Mouse (Mus musculus): ENCODE measurements at regions not wholly inside any gene's neighbourhood (a gene's known extent, or its start where the extent isn't known, plus 50 kb on each side); places are given as distances from the start of the nearest gene placed in this dataset.

- no peak overlapping the region for H3K4me3 ChIP-seq
- H3K27me3 ChIP-seq, result no peaks in the 10 kb centered on the region
- H3K27ac ChIP-seq, result no peak overlapping the region
- 0 out of 2 replicates have a peak, but pooled peaks cover 2% of the 10 kb centered on the region for H3K4me1 ChIP-seq
- no peak overlapping the region for H3K4me2 ChIP-seq (replicated peaks)
- no peaks in the 10 kb centered on the region for H3K36me3 ChIP-seq
- H3K9ac ChIP-seq, result no peak overlapping the region
- H3K9me3 ChIP-seq, result no peaks in the 10 kb centered on the region
- 41% methylated on average over 8 of the region's 8 CpGs for WGBS
- ATAC-seq (ENCODE audit: insufficient number of reproducible peaks, insufficient read depth, low FRiP score, low TSS enrichment), result no peak
Observed at GRCm38 (mm10) chr3:118443742-118444332, 118.1 kb upstream of the Dpyd start.

DNA sequence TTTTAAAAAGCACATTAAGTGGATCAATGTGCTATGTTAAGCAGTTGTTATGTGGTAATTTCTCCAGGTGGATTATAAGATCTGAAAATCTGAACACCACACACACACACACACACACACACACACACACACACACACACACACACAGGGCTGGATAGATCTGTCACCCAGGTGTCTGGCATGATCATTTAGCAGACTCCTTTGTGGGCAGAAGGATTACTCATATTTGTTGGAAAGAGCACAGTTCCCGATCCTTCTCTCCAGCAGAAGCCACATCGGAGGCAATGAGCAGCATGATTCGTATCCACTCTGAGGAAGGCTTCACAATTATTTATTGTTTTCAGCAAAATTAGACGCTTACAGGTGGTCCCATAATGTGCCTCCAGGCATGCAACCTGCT is 116.6 kb upstream of the Dpyd start:
- H3K4me3 ChIP-seq, result no peak overlapping the region
- no peaks in the 10 kb centered on the region for H3K27me3 ChIP-seq
- no peak overlapping the region for H3K27ac ChIP-seq
- WGBS, result 83% methylated on average over 4 of the region's 4 CpGs
- ATAC-seq (ENCODE audit: insufficient number of reproducible peaks, insufficient read depth, low FRiP score, low TSS enrichment), result no peak
- H3K9me3 ChIP-seq, result no peaks in the 10 kb centered on the region
- H3K36me3 ChIP-seq, result no peaks in the 10 kb centered on the region
- 0 out of 2 replicates have a peak, but pooled peaks cover 2% of the 10 kb centered on the region for H3K4me1 ChIP-seq
- no peak overlapping the region for H3K9ac ChIP-seq
- no peak overlapping the region for H3K4me2 ChIP-seq (replicated peaks)

DNA sequence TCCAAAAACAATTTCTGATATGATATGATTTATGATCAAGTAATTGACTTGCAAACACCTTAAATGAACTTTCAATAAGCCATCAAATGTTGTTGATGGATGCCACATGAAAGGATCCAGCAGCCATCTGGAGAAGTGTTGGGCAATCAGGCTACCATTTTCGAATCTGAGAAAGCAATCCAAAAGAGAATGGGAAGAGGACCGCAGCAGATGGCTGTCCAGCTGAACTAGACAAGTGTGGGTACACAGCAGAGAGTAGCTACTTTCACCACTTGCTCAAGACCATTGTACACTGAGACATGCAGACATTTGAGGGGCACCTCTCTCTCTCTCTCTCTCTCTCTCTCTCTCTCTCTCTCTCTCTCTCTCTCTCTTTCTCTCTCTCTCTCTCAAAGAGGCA is 102.3 kb upstream of the Dpyd start:
- Histone ChIP-seq H3K4me3 (no peak overlapping the region), H3K27me3 (no peaks in the 10 kb centered on the region), H3K9me3 (no peaks in the 10 kb centered on the region), H3K27ac (no peak overlapping the region), H3K4me2 (replicated peaks) (no peak overlapping the region), H3K4me1 (no peaks in the 10 kb centered on the region), H3K36me3 (no peaks in the 10 kb centered on the region), H3K9ac (no peak overlapping the region)
- WGBS, result 80% methylated on average over 2 of the region's 2 CpGs
- ATAC-seq (ENCODE audit: insufficient number of reproducible peaks, insufficient read depth, low FRiP score, low TSS enrichment), result no peak

- WGBS, result 93% methylated on average over 2 of the region's 2 CpGs
- H3K27me3 ChIP-seq, result no peaks in the 10 kb centered on the region
- H3K9ac ChIP-seq, result no peak overlapping the region
- no peak overlapping the region for H3K4me3 ChIP-seq
- H3K9me3 ChIP-seq, result no peaks in the 10 kb centered on the region
- no peak overlapping the region for H3K27ac ChIP-seq
- H3K4me1 ChIP-seq, result no peaks in the 10 kb centered on the region
- no peaks in the 10 kb centered on the region for H3K36me3 ChIP-seq
- H3K4me2 ChIP-seq (replicated peaks), result no peak overlapping the region
- ATAC-seq (ENCODE audit: insufficient number of reproducible peaks, insufficient read depth, low FRiP score, low TSS enrichment), result no peak
Observed at GRCm38 (mm10) chr3:118465611-118466010, 96.3 kb upstream of the Dpyd start.

DNA sequence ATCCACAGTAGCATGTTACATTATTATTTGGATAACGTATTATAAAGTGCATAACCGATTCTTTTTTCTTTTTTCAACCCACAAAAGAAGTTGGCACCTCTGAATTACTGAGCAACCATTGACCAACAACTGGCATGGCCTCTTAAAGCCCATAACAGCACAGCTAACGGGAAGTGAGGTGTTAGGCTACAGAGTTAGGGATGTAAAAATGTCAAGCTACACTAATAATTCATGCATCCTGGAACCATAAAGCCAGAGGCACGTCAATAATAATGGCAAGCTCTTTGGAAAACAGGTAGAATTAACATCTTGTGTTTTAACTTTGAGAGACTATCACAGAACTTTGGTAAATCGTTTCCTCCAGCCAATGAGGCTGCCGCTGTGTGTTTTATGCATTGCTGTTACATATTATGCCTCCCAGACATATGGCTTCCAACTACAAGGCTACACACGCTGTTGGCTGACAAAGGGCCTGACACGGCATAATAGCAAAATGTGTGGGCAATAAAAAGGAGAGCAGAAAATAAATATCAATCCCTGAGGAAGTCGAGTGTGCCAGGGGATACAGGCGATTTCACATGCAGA is 89.6 kb upstream of the Dpyd start:
- Histone ChIP-seq H3K4me1 (no peaks in the 10 kb centered on the region), H3K36me3 (no peaks in the 10 kb centered on the region), H3K9ac (no peak overlapping the region), H3K27ac (no peak overlapping the region), H3K27me3 (no peaks in the 10 kb centered on the region), H3K4me2 (replicated peaks) (no peak overlapping the region), H3K4me3 (no peak overlapping the region), H3K9me3 (no peaks in the 10 kb centered on the region)
- no peak for ATAC-seq (ENCODE audit: insufficient number of reproducible peaks, insufficient read depth, low FRiP score, low TSS enrichment)
- WGBS, result 75% methylated on average over 10 of the region's 10 CpGs

- no peaks in the 10 kb centered on the region for H3K27me3 ChIP-seq
- no peak for ATAC-seq (ENCODE audit: insufficient number of reproducible peaks, insufficient read depth, low FRiP score, low TSS enrichment)
- no peaks in the 10 kb centered on the region for H3K4me1 ChIP-seq
- no peak overlapping the region for H3K9ac ChIP-seq
- H3K4me3 ChIP-seq, result no peak overlapping the region
- WGBS, result 89% methylated on average over 8 of the region's 8 CpGs
- no peak overlapping the region for H3K27ac ChIP-seq
- no peak overlapping the region for H3K4me2 ChIP-seq (replicated peaks)
- H3K36me3 ChIP-seq, result no peaks in the 10 kb centered on the region
- no peaks in the 10 kb centered on the region for H3K9me3 ChIP-seq
Observed at GRCm38 (mm10) chr3:118478065-118478464, 83.9 kb upstream of the Dpyd start.

GRCm38 (mm10) chr3:118480515-118481248 is 81.2 kb upstream of the Dpyd start:
- Histone ChIP-seq H3K4me1 (no peaks in the 10 kb centered on the region), H3K9me3 (no peaks in the 10 kb centered on the region), H3K4me2 (replicated peaks) (no peak overlapping the region), H3K27ac (no peak overlapping the region), H3K4me3 (no peak overlapping the region), H3K27me3 (no peaks in the 10 kb centered on the region), H3K9ac (no peak overlapping the region), H3K36me3 (no peaks in the 10 kb centered on the region)
- ATAC-seq (ENCODE audit: insufficient number of reproducible peaks, insufficient read depth, low FRiP score, low TSS enrichment), result no peak
- 67% methylated on average over 8 of the region's 8 CpGs for WGBS

GRCm38 (mm10) chr3:118485966-118486365 is 76.0 kb upstream of the Dpyd start:
- Histone ChIP-seq H3K4me2 (replicated peaks) (no peak overlapping the region), H3K4me3 (no peak overlapping the region), H3K27ac (no peak overlapping the region), H3K4me1 (no peaks in the 10 kb centered on the region), H3K9me3 (no peaks in the 10 kb centered on the region), H3K27me3 (no peaks in the 10 kb centered on the region), H3K9ac (no peak overlapping the region), H3K36me3 (no peaks in the 10 kb centered on the region)
- 68% methylated on average over 2 of the region's 2 CpGs for WGBS
- ATAC-seq (ENCODE audit: insufficient number of reproducible peaks, insufficient read depth, low FRiP score, low TSS enrichment), result no peak

DNA sequence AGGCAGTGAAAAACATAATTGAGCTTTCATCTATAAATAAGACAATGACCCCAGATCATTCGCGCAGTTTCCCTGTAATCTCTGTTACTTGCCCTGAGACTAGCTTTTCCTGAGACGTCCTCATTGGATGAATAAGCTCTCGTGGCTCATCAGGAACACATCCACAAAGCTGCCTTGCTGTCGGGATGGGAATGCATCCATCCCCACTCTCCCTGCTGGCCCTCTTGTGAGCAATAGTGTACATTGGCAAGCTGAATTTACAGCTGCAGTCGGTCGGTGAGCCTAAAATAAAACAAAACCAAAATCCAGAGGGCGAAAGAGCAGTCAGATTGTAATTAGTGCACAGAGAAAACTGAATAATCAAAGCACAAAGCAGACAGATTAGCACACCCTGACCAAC is 74.5 kb upstream of the Dpyd start:
- H3K4me3 ChIP-seq, result no peak overlapping the region
- no peaks in the 10 kb centered on the region for H3K4me1 ChIP-seq
- H3K36me3 ChIP-seq, result no peaks in the 10 kb centered on the region
- WGBS, result 62% methylated on average over 8 of the region's 8 CpGs
- ATAC-seq (ENCODE audit: insufficient number of reproducible peaks, insufficient read depth, low FRiP score, low TSS enrichment), result no peak
- H3K9ac ChIP-seq, result no peak overlapping the region
- H3K27ac ChIP-seq, result no peak overlapping the region
- H3K4me2 ChIP-seq (replicated peaks), result no peak overlapping the region
- no peaks in the 10 kb centered on the region for H3K9me3 ChIP-seq
- H3K27me3 ChIP-seq, result no peaks in the 10 kb centered on the region

GRCm38 (mm10) chr3:118491101-118491500 is 70.8 kb upstream of the Dpyd start:
- Histone ChIP-seq H3K9ac (no peak overlapping the region), H3K27me3 (no peaks in the 10 kb centered on the region), H3K4me3 (no peak overlapping the region), H3K9me3 (no peaks in the 10 kb centered on the region), H3K4me1 (no peaks in the 10 kb centered on the region), H3K36me3 (no peaks in the 10 kb centered on the region), H3K4me2 (replicated peaks) (no peak overlapping the region), H3K27ac (no peak overlapping the region)
- 94% methylated on average over 1 of the region's 1 CpGs for WGBS
- no peak for ATAC-seq (ENCODE audit: insufficient number of reproducible peaks, insufficient read depth, low FRiP score, low TSS enrichment)

DNA sequence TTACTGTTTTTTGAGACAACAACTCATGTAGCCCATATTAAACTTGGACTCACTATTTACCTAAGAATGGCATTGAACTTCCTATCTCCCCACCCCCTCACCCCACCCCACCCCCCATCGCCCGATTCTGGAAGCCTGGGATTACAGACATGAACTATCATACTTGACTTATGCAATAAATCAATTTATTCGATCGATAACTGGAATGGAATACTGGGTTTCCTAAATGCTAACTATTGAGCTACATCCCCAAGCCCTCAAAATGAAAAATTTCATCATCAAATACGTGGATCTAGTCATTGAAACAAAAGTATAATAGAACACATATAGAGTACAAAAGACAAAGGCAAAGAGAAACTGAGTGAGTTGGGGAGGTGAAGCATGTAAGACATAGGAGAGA is 70.1 kb upstream of the Dpyd start:
- Histone ChIP-seq H3K4me3 (no peak overlapping the region), H3K9me3 (no peaks in the 10 kb centered on the region), H3K36me3 (no peaks in the 10 kb centered on the region), H3K27ac (no peak overlapping the region), H3K4me1 (no peaks in the 10 kb centered on the region), H3K9ac (no peak overlapping the region), H3K27me3 (no peaks in the 10 kb centered on the region), H3K4me2 (replicated peaks) (no peak overlapping the region)
- WGBS, result 97% methylated on average over 5 of the region's 5 CpGs
- no peak for ATAC-seq (ENCODE audit: insufficient number of reproducible peaks, insufficient read depth, low FRiP score, low TSS enrichment)

DNA sequence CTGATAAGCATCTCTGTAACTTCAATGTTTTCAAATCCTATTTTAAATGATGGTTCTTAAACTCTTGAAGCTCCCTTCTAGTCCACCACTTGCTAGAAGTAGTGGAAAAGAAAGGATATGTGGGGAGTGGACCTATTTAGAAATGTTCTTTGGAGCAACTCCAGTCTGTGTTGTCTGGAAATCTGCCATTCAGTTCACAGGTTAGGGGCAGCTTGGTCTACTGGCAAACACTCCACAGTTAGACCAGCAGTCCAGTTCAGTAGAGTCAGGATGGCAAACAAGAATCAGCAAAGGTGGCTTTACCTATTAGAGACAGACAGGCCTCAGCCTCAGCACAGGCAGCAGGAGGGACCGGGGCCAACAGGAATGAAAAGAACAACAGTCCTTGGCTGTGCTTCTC is 67.3 kb upstream of the Dpyd start:
- no peak for ATAC-seq (ENCODE audit: insufficient number of reproducible peaks, insufficient read depth, low FRiP score, low TSS enrichment)
- 89% methylated on average over 1 of the region's 1 CpGs for WGBS

More for the DNA sequence above, 67.3 kb upstream of the Dpyd start:
- Histone ChIP-seq H3K27ac (no peak overlapping the region), H3K4me2 (replicated peaks) (no peak overlapping the region), H3K9ac (no peak overlapping the region), H3K4me1 (no peaks in the 10 kb centered on the region), H3K36me3 (no peaks in the 10 kb centered on the region), H3K27me3 (no peaks in the 10 kb centered on the region), H3K4me3 (no peak overlapping the region), H3K9me3 (no peaks in the 10 kb centered on the region)
